Mouse (Mus musculus) urinary bladder, postnatal 14 days (tissue): ENCODE data around the gene Gm11733.
A peak's percentile ranks its signal among the peaks of the same experiment; 100 is the strongest.

Source experiments
- DNase-seq: peaks from one replicate; pipeline ENCODE4 v3.0.0; 2021; ENCODE audit warnings: low spot score

Gene Gm11733

DNA sequence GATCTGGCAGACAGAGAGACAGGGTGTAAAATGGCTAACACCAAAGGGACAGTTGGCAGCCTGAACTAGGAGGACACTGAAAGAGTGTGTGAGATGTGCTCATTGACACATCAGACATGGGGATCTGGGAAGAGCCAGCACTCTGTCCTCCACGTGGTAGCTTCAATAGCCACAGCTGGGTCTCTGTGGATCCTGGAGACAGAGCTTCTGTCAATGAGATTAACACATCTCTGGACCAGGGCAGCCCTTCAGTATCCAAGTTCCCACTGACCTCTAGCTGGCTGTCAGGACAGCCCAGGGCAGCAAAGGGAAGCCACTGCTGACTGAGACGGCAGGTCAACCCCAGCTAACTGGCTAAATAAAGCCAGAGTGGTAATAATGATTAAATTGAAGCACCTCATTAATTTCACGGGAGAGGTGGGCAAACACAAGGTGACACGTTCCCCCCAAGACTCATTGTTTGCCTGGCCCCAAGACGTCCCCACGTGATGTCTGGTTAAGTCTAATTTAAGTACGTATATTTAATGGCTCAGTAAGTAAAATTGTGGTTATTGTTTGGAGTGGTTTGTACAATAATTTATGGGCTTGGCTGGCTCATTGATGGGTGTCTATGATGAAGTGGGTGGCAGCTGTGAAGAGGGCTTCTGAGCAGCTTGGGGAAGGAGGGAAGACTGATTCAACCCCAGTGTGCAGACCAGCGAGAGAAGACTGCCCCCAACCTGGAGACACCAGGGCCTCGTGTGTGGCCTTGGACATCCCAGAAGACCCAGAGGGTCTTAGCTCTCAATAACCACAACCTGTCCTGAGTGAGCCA lies 51.5 kb downstream of the Gm11733 start:
- DNase-seq = no peak

GRCm38 (mm10) chr11:117536586-117536985 lies 52.4 kb downstream of the Gm11733 start:
- peak; percentile 54 for DNase-seq
